Mouse (Mus musculus) G1E (cell line): Measurements from ENCODE around the gene Acap1.

ENCODE experiments used
- CTCF ChIP-seq: IDR thresholded peaks from 2 replicates; pipeline ENCODE4 v1.5.1; 2012; ENCODE audit warnings: low read depth, low read length, inconsistent platforms, mixed read lengths
- TAL1 ChIP-seq: conservative IDR thresholded peaks from 2 replicates; pipeline ENCODE4 v1.6.1; 2012; ENCODE audit warnings: low read depth, low read length, inconsistent platforms, mixed read lengths

DNA sequence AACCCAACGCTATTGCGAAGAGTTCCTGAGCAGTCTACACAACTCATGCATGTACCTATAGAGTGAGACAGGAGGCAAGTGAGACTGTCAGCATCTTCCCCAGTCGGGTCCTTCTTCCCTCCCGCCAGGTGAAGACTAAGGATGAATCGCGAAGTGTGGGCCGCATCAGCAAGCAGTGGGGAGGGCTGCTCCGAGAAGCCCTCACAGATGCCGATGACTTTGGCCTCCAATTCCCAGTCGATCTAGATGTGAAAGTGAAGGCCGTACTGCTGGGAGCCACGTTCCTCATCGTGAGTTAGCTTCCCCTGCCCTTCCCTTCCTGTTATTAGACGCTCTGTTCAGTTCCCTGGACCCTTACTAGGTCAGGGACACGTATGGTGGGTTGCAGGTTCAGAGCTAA lies 45.5 kb downstream of the Acap1 start:
- TF ChIP-seq CTCF (no peak), TAL1 (no peak)
